Mouse (Mus musculus) embryonic facial prominence, embryonic 10.5 days (tissue): ENCODE data around the gene Rps16. TPM values are rescaled to one million over a fixed set of nuclear protein-coding genes. Genes with fewer than 3 reads are reported as not detected.

ENCODE experiments used
- DNase-seq: peaks from one replicate; pipeline ENCODE4 v3.0.0-alpha.2; 2017; ENCODE audit warnings: low spot score
- H3K27ac ChIP-seq: fragments of 300-500 bp; sonication (generic); replicated peaks from 2 replicates; pipeline ENCODE4 v1.5.1; 2016; ENCODE audit warnings: mild to moderate bottlenecking
- H3K27me3 ChIP-seq: fragments of 300-500 bp; sonication (generic); replicated peaks from 2 replicates; pipeline ENCODE4 v1.6.1; 2016; ENCODE audit warnings: low read depth, mild to moderate bottlenecking; ENCODE audit not compliant: poor library complexity, severe bottlenecking
- H3K36me3 ChIP-seq: fragments of 300-500 bp; sonication (generic); replicated peaks from 2 replicates; pipeline ENCODE4 v1.6.1; 2016; ENCODE audit warnings: mild to moderate bottlenecking, moderate library complexity
- H3K4me1 ChIP-seq: fragments of 300-500 bp; sonication (generic); 2 replicates; pipeline ENCODE4 v1.6.1; 2016
- H3K4me3 ChIP-seq: fragments of 300-500 bp; sonication (generic); 2 replicates; pipeline ENCODE4 v1.5.1; 2016; ENCODE audit warnings: mild to moderate bottlenecking, moderate library complexity
- H3K9me3 ChIP-seq: fragments of 300-500 bp; sonication (generic); 2 replicates; pipeline ENCODE4 v1.6.1; 2016; ENCODE audit warnings: mild to moderate bottlenecking
- WGBS: fragments of 180-500 bp; shearing (Covaris S2); methylation state at CpG from one replicate; pipeline ENCODE4 v1.1.7; 2016; 5-methylcytosine and 5-hydroxymethylcytosine counted together
- polyA plus RNA-seq: library from polyadenylated mRNA; unstranded; fragments of >200 nt; fragmentation: Nextera tagmentation; extraction: Ambion mirVana; gene quantifications from 2 replicates; pipeline ENCODE4 v1.2.1, GENCODE M21; 2016

Rps16 gene
- polyA plus RNA-seq, 1 experiment from 2014 or later, result 1,023 TPM

DNA sequence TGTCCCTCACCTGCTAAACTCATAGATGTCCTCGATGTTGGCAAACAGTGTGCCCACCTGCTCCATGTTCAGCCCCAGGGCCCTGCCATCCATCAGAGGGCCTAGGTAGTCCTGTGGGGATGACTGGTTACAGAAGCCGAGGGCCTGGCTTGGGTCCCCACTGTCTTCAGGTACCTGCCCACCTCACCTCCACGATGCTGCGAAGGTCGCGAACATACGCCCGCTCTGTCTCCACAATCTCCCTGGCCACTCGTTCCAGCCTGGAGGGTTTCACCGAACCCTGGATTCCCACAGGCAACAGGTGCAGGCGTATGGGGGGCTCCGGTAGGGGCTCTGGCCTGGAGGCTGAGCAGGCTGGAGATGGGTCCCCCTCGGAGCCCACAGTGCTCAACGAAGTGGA is 19.6 kb downstream of the Rps16 start:
- Histone ChIP-seq H3K9me3 (no peaks in the 10 kb centered on the region), H3K4me3 (peak overlapping the region; percentile 91), H3K27ac (peak overlapping the region; percentile 97; the same call in 1 of the 2 replicates), H3K4me1 (peaks cover 46% of the 10 kb centered on the region), H3K36me3 (peaks cover 57% of the 10 kb centered on the region), H3K27me3 (no peaks in the 10 kb centered on the region)
- 95% methylated on average over 14 of the region's 14 CpGs for WGBS
- DNase-seq, result no peak

DNA sequence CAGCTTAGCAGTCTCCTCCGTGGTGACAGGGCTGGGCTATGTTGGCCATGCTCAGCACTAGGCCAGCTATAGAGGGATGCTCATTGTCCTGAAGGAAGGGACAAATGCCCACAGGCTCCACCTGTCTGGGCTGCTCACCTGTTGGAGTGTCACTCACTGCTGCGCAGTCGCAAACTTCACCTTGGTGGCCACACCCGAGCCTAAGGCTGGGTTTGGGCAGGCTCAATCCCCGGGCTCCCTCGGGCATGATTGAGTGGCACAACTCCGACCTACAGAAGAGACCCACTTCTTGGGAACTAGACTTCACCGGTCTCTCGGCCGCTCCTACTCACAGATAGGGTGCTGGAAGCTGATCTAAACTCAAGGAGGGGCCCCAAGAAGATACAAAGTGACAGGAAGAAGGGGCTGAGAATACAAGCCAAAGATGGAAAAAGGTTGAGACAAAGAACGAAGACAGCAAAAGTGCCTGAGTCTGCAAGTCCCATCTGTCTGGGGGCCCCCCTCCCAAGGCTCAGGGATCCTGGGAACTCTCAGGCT is 20.6 kb downstream of the Rps16 start:
- no peaks in the 10 kb centered on the region for H3K27me3 ChIP-seq
- peak overlapping the region; percentile 91 for H3K4me3 ChIP-seq
- H3K36me3 ChIP-seq, result peaks cover 47% of the 10 kb centered on the region
- peaks cover 55% of the 10 kb centered on the region for H3K4me1 ChIP-seq
- peak overlapping the region; percentile 97 for H3K27ac ChIP-seq
- H3K9me3 ChIP-seq, result no peaks in the 10 kb centered on the region
- 14% methylated on average over 11 of the region's 11 CpGs for WGBS
- peak; percentile 34 for DNase-seq

DNA sequence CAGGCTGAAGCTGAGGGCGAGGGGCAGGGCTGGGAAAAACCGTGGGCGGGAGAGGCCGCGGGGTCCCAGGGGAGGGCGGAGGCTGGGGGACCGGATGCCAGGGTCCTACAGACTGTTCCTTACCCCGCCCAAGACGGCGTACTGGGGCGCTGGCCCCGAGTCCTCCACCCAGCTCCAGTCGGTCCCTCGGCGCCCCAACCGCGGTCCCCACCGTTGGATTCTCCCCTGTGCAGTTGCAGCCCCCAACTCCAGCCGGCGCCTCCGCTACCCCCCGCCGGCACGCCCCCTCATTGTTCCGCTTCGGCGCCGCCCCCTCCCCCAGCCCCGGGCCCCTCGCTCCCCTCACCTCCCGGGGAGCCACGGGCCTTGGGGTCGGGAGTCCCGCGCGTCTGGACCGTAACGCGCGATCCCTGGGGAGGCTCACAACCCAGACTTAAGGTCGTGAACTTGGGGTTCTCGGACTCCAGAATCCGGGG is 21.1 kb downstream of the Rps16 start:
- Histone ChIP-seq H3K36me3 (peaks cover 42% of the 10 kb centered on the region), H3K27me3 (no peaks in the 10 kb centered on the region), H3K27ac (peak overlapping the region; percentile 97), H3K4me1 (peaks cover 60% of the 10 kb centered on the region), H3K4me3 (peak overlapping the region; percentile 91), H3K9me3 (no peaks in the 10 kb centered on the region)
- under 1% methylated on average over 43 of the region's 43 CpGs for whole genome bisulfite sequencing
- DNase-seq, result peak; percentile 80

DNA sequence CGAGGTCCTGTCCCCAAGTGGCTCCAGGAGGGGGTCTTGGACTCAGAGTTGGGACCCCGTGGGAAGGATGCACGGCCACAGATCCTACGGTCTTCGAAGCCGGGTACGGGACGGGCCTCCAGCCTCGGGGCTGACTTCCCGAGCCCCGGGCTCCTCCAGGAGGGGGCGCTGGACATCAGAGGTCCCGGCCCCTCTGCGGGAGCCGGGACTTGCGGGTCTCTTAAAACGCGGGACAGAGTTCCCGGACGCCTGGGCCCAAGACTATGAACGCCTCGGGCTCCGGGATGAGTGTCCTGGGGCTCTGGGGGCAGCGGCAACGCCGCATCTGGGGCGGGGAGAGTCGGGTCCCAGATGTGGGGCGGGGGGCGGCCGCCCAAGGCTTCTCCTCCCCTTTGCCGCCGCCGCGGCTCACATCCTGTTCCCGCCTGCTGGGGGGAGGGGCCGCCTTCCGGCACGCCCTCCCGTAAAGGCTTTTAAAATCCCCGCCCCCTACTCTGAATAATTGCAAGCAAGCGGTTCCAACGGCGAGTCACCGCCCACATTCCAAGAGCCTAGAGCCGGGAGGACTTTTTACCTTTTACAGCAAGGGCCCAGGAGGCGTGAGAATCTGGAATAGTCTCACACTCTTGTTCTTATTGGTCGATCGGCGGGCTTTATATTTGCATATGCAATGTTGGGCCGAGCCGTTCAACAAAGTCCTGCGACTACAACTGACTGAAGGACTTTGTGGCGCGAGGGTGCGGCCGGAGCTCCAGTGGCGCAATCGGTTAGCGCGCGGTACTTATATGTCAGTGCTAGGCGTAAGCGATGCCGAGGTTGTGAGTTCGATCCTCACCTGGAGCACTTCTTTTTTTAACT is 22.0 kb downstream of the Rps16 start, which contains the start of gene Plekhg2:
Plekhg2 (minus strand) TSS at position 349 of the 858 bp plus-strand sequence.
- Histone ChIP-seq H3K27ac (peak within 1 kb of the TSS; percentile 97), H3K4me1 (peaks cover 70% of the 10 kb centered on the region), H3K36me3 (peaks cover 35% of the 10 kb centered on the region), H3K9me3 (no peaks in the 10 kb centered on the region), H3K4me3 (peak within 1 kb of the TSS; percentile 91), H3K27me3 (peaks cover 2% of the 10 kb centered on the region)
- peak; percentile 98 for DNase-seq
- WGBS, result under 1% methylated on average over 66 of the region's 66 CpGs

DNA sequence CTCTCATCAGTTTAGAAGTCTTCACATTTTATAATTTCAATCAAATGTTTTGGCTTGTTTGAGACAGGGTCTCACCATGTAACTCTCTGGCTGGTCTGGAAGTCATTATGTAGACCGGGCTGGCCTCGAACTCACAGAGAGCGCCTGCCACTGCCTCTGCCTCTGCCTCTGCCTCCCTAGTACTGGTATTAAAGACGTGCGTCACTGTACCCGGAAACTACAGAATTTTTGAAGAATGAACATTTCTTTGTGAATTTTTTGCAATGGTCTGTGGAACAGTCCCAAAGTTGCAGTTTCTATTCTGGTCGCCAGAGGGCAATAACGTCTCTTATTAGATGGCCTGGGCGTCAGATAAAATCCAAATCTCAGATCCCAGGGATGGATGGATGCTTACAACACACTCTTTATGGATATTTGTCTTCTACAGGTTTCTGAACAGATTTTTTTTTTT is 22.7 kb downstream of the Rps16 start:
- Histone ChIP-seq H3K4me3 (peak overlapping the region; percentile 91), H3K27me3 (peaks cover 9% of the 10 kb centered on the region), H3K9me3 (no peaks in the 10 kb centered on the region), H3K27ac (peak overlapping the region; percentile 97), H3K4me1 (peaks cover 76% of the 10 kb centered on the region), H3K36me3 (peaks cover 35% of the 10 kb centered on the region)
- WGBS, result under 1% methylated on average over 9 of the region's 9 CpGs
- peak; percentile 76 for DNase-seq

DNA sequence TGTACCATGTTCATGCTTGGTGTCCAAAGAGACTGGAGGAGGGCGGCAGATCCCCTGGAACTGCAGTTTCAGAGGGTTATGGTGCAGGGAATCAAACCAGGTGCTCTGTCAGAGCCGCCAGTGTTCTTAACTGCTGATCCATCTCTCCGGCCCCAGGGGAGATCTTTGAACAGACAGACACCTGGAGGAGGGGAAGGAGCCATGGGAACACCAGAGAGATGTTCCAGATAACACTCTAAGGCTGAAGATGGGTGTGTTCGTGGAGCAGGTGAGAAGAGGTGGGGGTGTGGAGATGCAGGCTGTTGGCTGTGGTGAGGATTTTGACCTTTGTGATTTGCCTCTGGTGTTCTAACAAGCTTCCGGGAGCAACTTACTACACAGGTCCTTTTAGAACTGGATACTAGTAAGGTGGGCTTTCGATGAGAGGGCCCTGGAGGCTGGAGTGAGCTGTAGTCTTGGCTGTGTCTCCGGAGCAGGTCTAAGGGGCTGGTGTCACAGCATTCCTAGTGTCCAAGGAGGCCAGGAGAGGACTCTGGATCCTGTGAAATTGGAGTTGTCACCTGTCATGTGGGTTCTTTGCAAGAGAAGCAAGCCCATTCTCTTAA is 23.5 kb downstream of the Rps16 start:
- peaks cover 28% of the 10 kb centered on the region for H3K36me3 ChIP-seq
- H3K27me3 ChIP-seq, result peaks cover 10% of the 10 kb centered on the region
- peak overlapping the region; percentile 96; the same call in 1 of the 2 replicates for H3K27ac ChIP-seq
- WGBS, result 78% methylated on average over 7 of the region's 7 CpGs
- peaks cover 77% of the 10 kb centered on the region for H3K4me1 ChIP-seq
- H3K9me3 ChIP-seq, result no peaks in the 10 kb centered on the region
- no peak for DNase-seq
- no peak overlapping the region; the same call in 1 of the 2 replicates for H3K4me3 ChIP-seq

DNA sequence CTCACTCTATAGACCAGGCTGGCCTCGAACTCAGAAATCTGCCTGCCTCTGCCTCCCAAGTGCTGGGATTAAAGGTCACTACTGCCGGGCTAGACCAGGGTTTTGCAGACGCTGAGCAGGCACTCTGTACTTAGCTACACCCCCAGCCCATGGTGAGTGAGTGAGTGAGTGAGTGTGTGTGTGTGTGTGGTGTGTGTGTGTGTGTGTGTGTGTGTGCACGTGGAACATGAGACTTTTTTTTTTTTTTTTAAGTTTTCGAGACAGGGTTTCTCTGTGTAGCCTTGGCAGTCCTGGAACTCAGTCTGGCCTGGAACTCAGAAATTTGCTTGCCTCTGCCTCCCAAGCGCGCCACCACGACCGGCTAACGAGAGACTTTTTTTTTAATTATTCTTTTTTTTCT is 24.2 kb downstream of the Rps16 start:
- WGBS, result 76% methylated on average over 10 of the region's 10 CpGs
- H3K27me3 ChIP-seq, result peaks cover 10% of the 10 kb centered on the region
- H3K4me1 ChIP-seq, result peaks cover 77% of the 10 kb centered on the region
- no peak for DNase-seq
- peak overlapping the region; percentile 57; the same call in 1 of the 2 replicates for H3K4me3 ChIP-seq
- H3K9me3 ChIP-seq, result no peaks in the 10 kb centered on the region
- peak overlapping the region; percentile 96 for H3K27ac ChIP-seq
- H3K36me3 ChIP-seq, result peaks cover 21% of the 10 kb centered on the region

DNA sequence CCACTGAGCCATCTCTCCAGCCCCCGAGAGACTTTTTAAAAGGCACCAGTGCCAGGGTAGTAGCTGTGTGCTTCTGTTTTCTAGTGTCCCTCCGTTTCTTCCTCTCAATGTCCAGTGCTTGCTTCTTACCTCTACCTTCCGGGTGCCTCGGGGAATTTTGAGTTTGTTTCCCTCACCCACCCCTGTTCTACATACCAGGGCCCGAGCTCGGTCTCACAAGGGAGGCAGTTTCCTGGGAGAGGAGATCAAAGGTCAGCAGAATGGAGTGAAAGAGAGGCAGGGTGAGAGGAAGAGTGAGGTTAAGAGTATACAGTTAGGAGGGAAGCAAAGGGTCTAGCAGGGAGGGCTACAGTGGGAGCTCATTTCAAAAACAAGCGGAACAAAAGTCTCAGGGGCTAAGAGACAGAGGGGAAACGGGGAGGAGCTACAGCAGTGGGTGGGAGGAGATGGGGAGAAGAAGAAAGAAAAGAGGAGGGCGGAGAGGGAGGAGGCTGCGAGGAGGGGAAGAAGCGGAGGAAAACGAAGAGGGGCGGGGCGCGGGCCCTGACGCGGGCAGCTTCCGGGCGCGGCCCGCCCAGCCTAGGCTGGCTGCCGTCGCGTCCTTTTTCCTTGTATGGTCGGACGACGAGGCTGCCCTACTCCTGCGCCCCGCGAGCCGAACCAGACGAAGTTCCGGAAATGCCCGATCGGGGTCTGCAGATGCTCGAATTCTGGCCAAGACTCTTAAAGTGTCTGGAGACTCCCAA is 24.9 kb downstream of the Rps16 start:
- Histone ChIP-seq H3K27me3 (peaks cover 10% of the 10 kb centered on the region), H3K36me3 (peaks cover 14% of the 10 kb centered on the region), H3K4me1 (peaks cover 77% of the 10 kb centered on the region), H3K27ac (peak overlapping the region; percentile 96), H3K4me3 (peak overlapping the region; percentile 57), H3K9me3 (no peaks in the 10 kb centered on the region)
- DNase-seq, result peak; percentile 96
- WGBS, result under 1% methylated on average over 36 of the region's 36 CpGs

DNA sequence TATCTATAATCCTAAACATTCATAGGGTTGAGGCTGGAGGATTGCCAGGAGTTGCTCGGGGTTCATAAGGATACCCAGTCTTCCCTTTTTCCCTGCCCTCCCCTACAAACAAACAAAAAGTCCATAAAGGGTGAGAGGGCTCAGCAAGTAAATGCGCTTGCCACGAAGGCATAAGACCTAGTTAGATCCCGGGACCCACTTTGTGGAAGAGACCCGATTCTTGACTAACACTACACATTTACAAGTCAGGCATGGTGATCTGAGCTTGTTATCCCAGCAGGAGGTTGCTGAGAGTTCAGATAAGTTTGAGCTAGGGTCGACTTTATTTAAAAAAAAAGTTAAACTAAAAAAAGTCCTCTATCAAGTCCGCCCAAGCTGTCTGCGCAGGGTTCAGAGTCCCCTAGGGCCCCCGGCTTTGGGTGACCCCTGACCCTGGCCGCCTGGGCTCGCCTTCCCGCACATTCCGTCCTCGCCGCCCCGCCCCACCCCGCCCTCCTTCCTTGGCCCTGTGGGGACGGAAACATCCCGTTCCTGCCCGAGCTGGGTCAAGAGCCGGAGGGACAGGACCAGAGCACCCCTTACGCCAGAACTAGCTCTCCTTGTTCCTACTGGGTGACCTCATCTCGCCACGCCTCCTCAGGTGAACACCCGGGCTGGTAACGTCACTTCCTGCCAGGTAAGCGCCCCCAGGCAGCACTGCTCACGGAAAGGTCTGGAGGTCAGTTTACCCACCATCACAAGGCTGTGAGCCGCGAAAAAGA is 25.7 kb downstream of the Rps16 start:
- Histone ChIP-seq H3K4me1 (peaks cover 77% of the 10 kb centered on the region), H3K36me3 (peaks cover 10% of the 10 kb centered on the region), H3K27ac (peak overlapping the region; percentile 96), H3K4me3 (peak overlapping the region; percentile 57), H3K27me3 (peaks cover 10% of the 10 kb centered on the region), H3K9me3 (no peaks in the 10 kb centered on the region)
- peak; percentile 82 for DNase-seq
- 1% methylated on average over 30 of the region's 30 CpGs for WGBS

DNA sequence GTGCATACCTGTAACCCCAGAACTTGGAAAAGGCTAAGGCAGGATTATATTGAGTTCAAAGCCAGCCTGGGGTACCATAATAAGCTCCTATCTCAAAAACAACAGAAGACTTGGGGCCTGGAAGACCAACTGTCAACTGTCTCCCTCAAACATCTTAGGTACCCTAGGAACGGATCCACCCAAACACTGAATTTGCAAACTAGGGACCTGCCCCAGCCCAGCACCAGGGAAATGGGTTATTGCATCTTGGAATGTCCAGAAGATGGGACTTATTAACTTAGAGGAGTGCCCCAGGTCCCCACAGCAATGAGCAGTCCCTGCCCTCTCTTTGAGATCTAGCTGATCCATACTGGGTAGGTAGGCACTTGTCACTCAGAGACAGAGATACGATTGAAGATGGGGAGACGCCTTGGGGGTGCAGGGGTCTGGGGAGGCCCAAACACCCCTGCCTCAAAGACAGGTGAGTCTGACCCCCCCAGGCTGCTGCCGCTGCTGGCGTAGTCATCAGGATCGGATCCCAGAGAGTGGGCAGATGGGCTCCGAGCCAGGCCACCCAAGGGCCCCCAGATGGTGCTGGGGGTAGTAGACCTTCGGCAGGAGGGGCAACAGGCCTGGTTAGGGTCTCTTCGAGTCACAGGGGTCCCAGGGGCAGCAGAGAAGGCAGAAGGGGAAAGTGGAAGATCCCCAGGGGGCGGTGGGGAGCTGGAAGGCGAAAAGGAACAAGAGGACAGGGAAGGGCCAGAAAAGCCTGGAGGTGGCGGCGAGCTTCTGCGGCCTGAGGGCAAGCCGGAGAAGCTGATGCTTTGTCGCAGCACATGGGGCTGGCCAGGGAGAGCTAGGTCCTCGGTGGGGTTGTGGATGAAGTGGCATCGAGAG is 27.0 kb downstream of the Rps16 start:
- peaks cover 10% of the 10 kb centered on the region for H3K27me3 ChIP-seq
- no peak for DNase-seq
- H3K36me3 ChIP-seq, result peaks cover 10% of the 10 kb centered on the region
- peak overlapping the region; percentile 92; the same call in 1 of the 2 replicates for H3K27ac ChIP-seq
- peak overlapping the region; percentile 72 for H3K4me3 ChIP-seq
- no peaks in the 10 kb centered on the region for H3K9me3 ChIP-seq
- 69% methylated on average over 18 of the region's 18 CpGs for WGBS
- peaks cover 87% of the 10 kb centered on the region for H3K4me1 ChIP-seq
